Mouse (Mus musculus) heart, postnatal 14 days (tissue): Measurements from ENCODE around the gene Mcemp1. TPM values are rescaled to one million over a fixed set of nuclear protein-coding genes. Genes with fewer than 3 reads are reported as not detected.

Source experiments
- DNase-seq, 2 experiments: peaks; one replicate each; pipeline ENCODE4 v3.0.0; 2021 to 2022
- intact Hi-C: fragments of 180-260 bp; cut with DNase I; formaldehyde crosslinking; loops from one replicate; pipeline ENCODE4 v1.15.1; 2025
- total RNA-seq, 2 experiments: library from RNA; stranded (reverse); gene quantifications; 2 replicates each; pipeline ENCODE4 v1.2.3; 2021

Gene Mcemp1
- total RNA-seq, 2 experiments from 2014 or later: 0.29 TPM; not detected in 1

- intact Hi-C loops: loop anchor here (5.0 kb wide), 2 partner anchors 240 to 870 kb away; no protein-coding TSS in a partner anchor
- peak in 1 of 2 experiments; percentile 23 for DNase-seq
These were observed 51.9 kb downstream of the Mcemp1 start for GRCm38 (mm10) chr8:3717321-3717954.

- peak; percentile 71 to 80 for DNase-seq
- intact Hi-C loops: loop anchor here (5.0 kb wide), 2 partner anchors 239 to 869 kb away; no protein-coding TSS in a partner anchor
These were observed 53.0 kb downstream of the Mcemp1 start for GRCm38 (mm10) chr8:3718559-3718958.

Other genes starting within 250 kb of the Mcemp1 start
- 1 to 10 TPM; 3.0 to 3.5 TPM for gene Pex11g, start 198.1 kb upstream of the Mcemp1 start, total RNA-seq
- gene Tex45, start 194.9 kb upstream of the Mcemp1 start, total RNA-seq: not detected
- gene Zfp358, start 172.6 kb upstream of the Mcemp1 start, total RNA-seq: 10 to 100 TPM; 25.1 to 26.3 TPM
- gene Mcoln1, start 165.3 kb upstream of the Mcemp1 start, total RNA-seq: 10 to 100 TPM; 23.8 to 26.4 TPM
- gene Pnpla6, start 150.4 kb upstream of the Mcemp1 start, total RNA-seq: 10 to 100 TPM; 12.3 to 14.0 TPM
- gene C330021F23Rik, start 97.8 kb upstream of the Mcemp1 start, total RNA-seq: under 1 TPM; 0.43 to 0.51 TPM
- 1 to 10 TPM in 1 of 2 experiments, under 1 TPM in 1; 0.37 to 1.8 TPM for gene Camsap3, start 78.5 kb upstream of the Mcemp1 start, total RNA-seq
- gene Xab2, start 44.4 kb upstream of the Mcemp1 start, total RNA-seq: 10 to 100 TPM; 18.4 to 19.3 TPM
- 10 to 100 TPM; 61.7 to 66.4 TPM for gene Pet100, start 44.2 kb upstream of the Mcemp1 start, total RNA-seq
- not detected for gene Pcp2, start 40.2 kb upstream of the Mcemp1 start, total RNA-seq
- 10 to 100 TPM in 1 of 2 experiments, 1 to 10 TPM in 1; 7.7 to 10.1 TPM for gene Stxbp2, start 34.8 kb upstream of the Mcemp1 start, total RNA-seq
- gene Retn, start 10.0 kb upstream of the Mcemp1 start, total RNA-seq: 1 to 10 TPM; 1.7 to 5.2 TPM
- gene Fcor, start 6.6 kb downstream of the Mcemp1 start, total RNA-seq: 1 to 10 TPM in 1 of 2 experiments, under 1 TPM in 1; 0.90 to 1.5 TPM
- gene Trappc5, start 10.5 kb downstream of the Mcemp1 start, total RNA-seq: 10 to 100 TPM; 16.6 to 18.0 TPM
- gene Fcer2a, start 28.4 kb downstream of the Mcemp1 start, total RNA-seq: under 1 TPM in 1 of 2 experiments, not detected in 1; 0.34 TPM
- 1 to 10 TPM in 1 of 2 experiments, under 1 TPM in 1; 0.68 to 1.2 TPM for gene Clec4g, start 54.9 kb downstream of the Mcemp1 start, total RNA-seq
- gene Cd209a, start 83.2 kb downstream of the Mcemp1 start, total RNA-seq: under 1 TPM; 0.19 to 0.27 TPM
- gene Cd209e, start 188.6 kb downstream of the Mcemp1 start, total RNA-seq: not detected
- not detected for gene Cd209d, start 212.8 kb downstream of the Mcemp1 start, total RNA-seq